Mouse (Mus musculus): ENCODE measurements around the gene Glud1. TPM values are rescaled to one million over a fixed set of nuclear protein-coding genes. Genes with fewer than 3 reads are reported as not detected.
A peak's percentile ranks its signal among the peaks of the same experiment; 100 is the strongest.

Glud1 gene
- polyA plus RNA-seq (2014; fragmentation: Nextera tagmentation; extraction: Ambion mirVana), result 86.0 and 95.1 TPM in 2 replicates

DNA sequence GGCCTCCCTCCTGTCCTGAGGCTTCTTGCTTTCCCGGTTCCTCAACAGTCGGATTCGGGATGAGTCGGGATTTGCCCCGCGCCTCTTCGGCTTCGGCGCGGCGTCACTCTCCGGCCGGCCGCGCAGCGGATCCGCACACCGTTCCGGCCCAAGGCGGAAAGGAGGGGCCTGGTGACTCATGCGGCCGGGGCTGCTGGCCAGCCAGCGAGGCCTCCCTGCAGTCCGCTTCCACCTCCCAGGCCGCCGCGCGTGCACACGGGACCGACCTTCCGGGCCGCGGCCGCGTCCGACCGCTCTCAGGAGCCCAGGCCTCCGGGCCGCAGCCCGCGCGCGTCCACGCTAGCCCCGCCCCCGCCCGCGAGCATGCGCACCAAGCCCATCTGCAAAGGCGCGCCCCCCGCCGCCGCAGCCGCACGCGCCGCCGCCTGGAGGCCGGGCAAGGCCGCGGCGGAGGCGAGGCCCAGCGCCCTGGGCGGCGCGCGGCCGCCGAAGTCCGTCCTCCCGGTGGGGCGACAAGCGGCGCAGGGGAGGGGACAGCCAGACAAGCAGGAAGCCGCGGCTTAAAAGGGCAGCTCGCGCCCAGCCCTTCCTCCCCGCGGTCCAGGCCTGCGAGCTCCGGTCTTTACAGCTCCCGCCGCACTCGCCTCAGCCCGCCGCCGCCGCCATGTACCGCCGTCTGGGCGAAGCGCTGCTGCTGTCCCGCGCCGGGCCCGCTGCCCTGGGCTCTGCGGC is at the start of gene Glud1, which contains the start of gene Shld2:
Glud1 (plus strand) TSS at position 494 of the 732 bp plus-strand sequence.
Shld2 (minus strand) TSS at position 260 of the 732 bp plus-strand sequence.
- Histone ChIP-seq H3K36me3 (ENCODE audit: control insufficient read depth, insufficient read depth, low read length) (no peaks in the 10 kb centered on the region), H3K9me3 (ENCODE audit: control insufficient read depth, low read length) (no peaks in the 10 kb centered on the region), H3K27ac (ENCODE audit: low read depth, low read length) (peak within 1 kb of the TSS; percentile 94), H3K4me2 (replicated peaks; ENCODE audit: low read depth, low read length) (peak within 1 kb of the TSS; percentile 68), H3K9ac (ENCODE audit: low read depth, low read length) (peak within 1 kb of the TSS; percentile 90), H3K27me3 (ENCODE audit: control insufficient read depth, insufficient read depth, low read length) (no peaks in the 10 kb centered on the region), H3K4me1 (replicated peaks; ENCODE audit: control insufficient read depth, insufficient read depth, low read length) (no peaks in the 10 kb centered on the region), H3K4me3 (ENCODE audit: low read depth, low read length) (peak within 1 kb of the TSS; percentile 70)
- ATAC-seq (ENCODE audit: low FRiP score) (peak; percentile 98), DNase-seq (ENCODE audit: low spot score) (peak; percentile 97)
- WGBS, result under 1% methylated on average over 42 of the region's 100 CpGs

- no peak for DNase-seq (ENCODE audit: low spot score)
- no peak overlapping the region for H3K4me2 ChIP-seq (replicated peaks; ENCODE audit: low read depth, low read length)
- no peak overlapping the region for H3K4me3 ChIP-seq (ENCODE audit: low read depth, low read length)
- ATAC-seq (ENCODE audit: low FRiP score), result no peak
- H3K27me3 ChIP-seq (ENCODE audit: control insufficient read depth, insufficient read depth, low read length), result no peaks in the 10 kb centered on the region
- H3K27ac ChIP-seq (ENCODE audit: low read depth, low read length), result no peak overlapping the region
- no peaks in the 10 kb centered on the region for H3K4me1 ChIP-seq (replicated peaks; ENCODE audit: control insufficient read depth, insufficient read depth, low read length)
- H3K9me3 ChIP-seq (ENCODE audit: control insufficient read depth, low read length), result no peaks in the 10 kb centered on the region
- WGBS, result 80% methylated on average over 9 of the region's 9 CpGs
- no peak overlapping the region for H3K9ac ChIP-seq (ENCODE audit: low read depth, low read length)
- H3K36me3 ChIP-seq (ENCODE audit: control insufficient read depth, insufficient read depth, low read length), result no peaks in the 10 kb centered on the region
These were observed 42.5 kb upstream of the Glud1 start for GRCm38 (mm10) chr14:34268046-34268445.

DNA sequence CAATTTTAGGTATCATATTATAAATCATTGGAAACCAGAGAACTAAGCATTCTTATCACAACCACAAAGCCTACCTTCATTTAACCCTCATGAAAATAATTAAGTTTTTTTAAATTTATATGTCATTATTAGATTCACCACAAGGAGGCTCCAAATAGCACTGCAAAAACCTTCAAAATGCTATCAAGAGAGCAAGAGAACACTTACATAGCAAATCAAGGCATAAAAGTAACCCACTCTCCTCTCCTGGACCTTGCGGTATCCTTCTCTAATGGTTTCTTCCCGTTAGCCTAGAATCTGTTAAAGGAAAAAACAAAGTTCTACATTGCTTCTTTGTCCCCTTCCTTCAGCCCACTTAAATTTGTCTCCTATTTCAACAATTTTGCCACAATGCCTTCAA is 37.2 kb upstream of the Glud1 start:
- ATAC-seq (ENCODE audit: low FRiP score) (no peak), DNase-seq (ENCODE audit: low spot score) (peak; percentile 7)
- H3K4me1 ChIP-seq (replicated peaks; ENCODE audit: control insufficient read depth, insufficient read depth, low read length), result no peaks in the 10 kb centered on the region

DNA sequence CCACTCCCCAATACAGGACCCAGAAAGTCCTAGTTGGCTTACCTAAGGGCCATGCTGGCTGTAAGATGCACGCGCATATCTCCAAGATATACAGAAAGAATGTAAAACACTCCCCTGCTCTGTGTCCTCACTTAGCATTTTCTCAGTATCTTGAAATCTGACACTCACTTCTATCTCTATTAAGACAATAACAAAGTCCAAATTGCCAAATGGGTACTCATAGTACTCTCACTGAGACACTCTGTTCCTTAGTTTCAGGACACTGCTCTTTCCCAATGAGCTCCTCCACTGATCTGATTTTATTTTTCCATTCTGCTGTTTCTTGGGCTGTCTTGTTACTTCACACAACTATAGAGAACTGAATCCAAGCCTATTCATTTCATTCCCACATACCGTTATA is 36.4 kb upstream of the Glud1 start:
- 93% methylated on average over 3 of the region's 3 CpGs for WGBS
- Histone ChIP-seq H3K27me3 (ENCODE audit: control insufficient read depth, insufficient read depth, low read length) (no peaks in the 10 kb centered on the region), H3K27ac (ENCODE audit: low read depth, low read length) (no peak overlapping the region), H3K4me2 (replicated peaks; ENCODE audit: low read depth, low read length) (no peak overlapping the region), H3K9ac (ENCODE audit: low read depth, low read length) (no peak overlapping the region), H3K9me3 (ENCODE audit: control insufficient read depth, low read length) (no peaks in the 10 kb centered on the region), H3K4me1 (replicated peaks; ENCODE audit: control insufficient read depth, insufficient read depth, low read length) (no peaks in the 10 kb centered on the region), H3K36me3 (ENCODE audit: control insufficient read depth, insufficient read depth, low read length) (no peaks in the 10 kb centered on the region), H3K4me3 (ENCODE audit: low read depth, low read length) (no peak overlapping the region)
- no peak for ATAC-seq (ENCODE audit: low FRiP score)
- DNase-seq (ENCODE audit: low spot score), result no peak

More for the DNA sequence above, 37.2 kb upstream of the Glud1 start:
- Histone ChIP-seq H3K27me3 (ENCODE audit: control insufficient read depth, insufficient read depth, low read length) (no peaks in the 10 kb centered on the region), H3K36me3 (ENCODE audit: control insufficient read depth, insufficient read depth, low read length) (no peaks in the 10 kb centered on the region), H3K4me3 (ENCODE audit: low read depth, low read length) (no peak overlapping the region), H3K9me3 (ENCODE audit: control insufficient read depth, low read length) (no peaks in the 10 kb centered on the region), H3K27ac (ENCODE audit: low read depth, low read length) (no peak overlapping the region), H3K4me2 (replicated peaks; ENCODE audit: low read depth, low read length) (no peak overlapping the region), H3K9ac (ENCODE audit: low read depth, low read length) (no peak overlapping the region)
- WGBS, result 64% methylated on average over 2 of the region's 2 CpGs

- 91% methylated on average over 4 of the region's 4 CpGs for WGBS
- no peak for ATAC-seq (ENCODE audit: low FRiP score)
- H3K9ac ChIP-seq (ENCODE audit: low read depth, low read length), result no peak overlapping the region
These were observed 35.3 kb upstream of the Glud1 start for GRCm38 (mm10) chr14:34275225-34275624.

DNA sequence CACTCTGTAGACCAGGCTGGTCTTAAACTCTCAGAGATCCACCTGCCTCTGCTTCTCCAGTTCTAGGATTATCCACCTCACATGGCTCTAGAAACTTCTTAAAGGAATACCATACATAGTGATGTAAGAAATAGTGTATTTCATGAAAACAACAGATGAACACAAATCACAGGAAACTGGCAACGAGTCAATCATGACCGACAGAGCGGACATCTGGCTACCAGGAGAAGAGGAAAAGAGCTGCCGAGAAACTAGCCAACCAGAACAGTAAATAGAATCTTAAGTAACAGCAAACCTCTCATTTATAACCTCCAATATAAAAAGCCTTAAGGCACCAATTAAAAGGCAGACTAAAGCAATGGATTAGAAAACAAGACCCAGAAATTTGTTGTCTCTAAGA is 30.8 kb upstream of the Glud1 start:
- H3K27me3 ChIP-seq (ENCODE audit: control insufficient read depth, insufficient read depth, low read length), result no peaks in the 10 kb centered on the region
- no peak for ATAC-seq (ENCODE audit: low FRiP score)
- H3K9me3 ChIP-seq (ENCODE audit: control insufficient read depth, low read length), result no peaks in the 10 kb centered on the region
- WGBS, result 81% methylated on average over 4 of the region's 4 CpGs
- no peak for DNase-seq (ENCODE audit: low spot score)
- H3K4me2 ChIP-seq (replicated peaks; ENCODE audit: low read depth, low read length), result no peak overlapping the region
- H3K9ac ChIP-seq (ENCODE audit: low read depth, low read length), result no peak overlapping the region
- H3K4me3 ChIP-seq (ENCODE audit: low read depth, low read length), result no peak overlapping the region
- H3K27ac ChIP-seq (ENCODE audit: low read depth, low read length), result no peak overlapping the region
- H3K36me3 ChIP-seq (ENCODE audit: control insufficient read depth, insufficient read depth, low read length), result no peaks in the 10 kb centered on the region
- H3K4me1 ChIP-seq (replicated peaks; ENCODE audit: control insufficient read depth, insufficient read depth, low read length), result no peaks in the 10 kb centered on the region

More at GRCm38 (mm10) chr14:34275225-34275624, 35.3 kb upstream of the Glud1 start:
- H3K9me3 ChIP-seq (ENCODE audit: control insufficient read depth, low read length), result no peaks in the 10 kb centered on the region
- H3K27me3 ChIP-seq (ENCODE audit: control insufficient read depth, insufficient read depth, low read length), result no peaks in the 10 kb centered on the region
- no peak overlapping the region for H3K27ac ChIP-seq (ENCODE audit: low read depth, low read length)
- no peaks in the 10 kb centered on the region for H3K4me1 ChIP-seq (replicated peaks; ENCODE audit: control insufficient read depth, insufficient read depth, low read length)
- no peak overlapping the region for H3K4me2 ChIP-seq (replicated peaks; ENCODE audit: low read depth, low read length)
- H3K4me3 ChIP-seq (ENCODE audit: low read depth, low read length), result no peak overlapping the region
- DNase-seq (ENCODE audit: low spot score), result no peak
- no peaks in the 10 kb centered on the region for H3K36me3 ChIP-seq (ENCODE audit: control insufficient read depth, insufficient read depth, low read length)

DNA sequence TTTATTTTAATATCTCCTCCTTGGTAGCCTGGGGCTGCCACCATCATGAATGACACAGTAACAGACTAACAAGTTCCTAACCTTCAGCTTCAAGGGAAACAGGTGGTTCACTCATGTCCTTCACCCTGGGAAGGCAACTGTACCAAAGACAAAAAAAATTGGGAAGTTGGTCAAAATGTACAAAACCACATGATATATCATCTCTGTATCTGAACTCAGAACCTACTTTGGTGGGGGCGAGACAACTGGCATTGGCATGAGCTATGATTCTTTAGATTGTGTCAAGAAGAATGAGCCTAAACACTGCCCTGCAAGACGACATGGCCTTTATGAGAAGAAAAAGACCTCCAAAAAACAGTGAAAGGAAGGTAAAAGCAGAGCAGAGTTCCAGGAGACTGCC is 29.7 kb upstream of the Glud1 start:
- Histone ChIP-seq H3K9ac (ENCODE audit: low read depth, low read length) (no peak overlapping the region), H3K4me1 (replicated peaks; ENCODE audit: control insufficient read depth, insufficient read depth, low read length) (no peaks in the 10 kb centered on the region), H3K9me3 (ENCODE audit: control insufficient read depth, low read length) (no peaks in the 10 kb centered on the region), H3K4me2 (replicated peaks; ENCODE audit: low read depth, low read length) (no peak overlapping the region), H3K27me3 (ENCODE audit: control insufficient read depth, insufficient read depth, low read length) (no peaks in the 10 kb centered on the region), H3K4me3 (ENCODE audit: low read depth, low read length) (no peak overlapping the region), H3K27ac (ENCODE audit: low read depth, low read length) (no peak overlapping the region), H3K36me3 (ENCODE audit: control insufficient read depth, insufficient read depth, low read length) (no peaks in the 10 kb centered on the region)
- DNase-seq (ENCODE audit: low spot score) (no peak), ATAC-seq (ENCODE audit: low FRiP score) (no peak)
- WGBS, result 85% methylated on average over 2 of the region's 2 CpGs

GRCm38 (mm10) chr14:34281736-34282269 is 28.7 kb upstream of the Glud1 start:
- no peak overlapping the region for H3K4me3 ChIP-seq (ENCODE audit: low read depth, low read length)
- H3K4me1 ChIP-seq (replicated peaks; ENCODE audit: control insufficient read depth, insufficient read depth, low read length), result no peaks in the 10 kb centered on the region
- no peak overlapping the region for H3K4me2 ChIP-seq (replicated peaks; ENCODE audit: low read depth, low read length)
- no peak for DNase-seq (ENCODE audit: low spot score)
- H3K27me3 ChIP-seq (ENCODE audit: control insufficient read depth, insufficient read depth, low read length), result no peaks in the 10 kb centered on the region
- 96% methylated on average over 5 of the region's 5 CpGs for WGBS
- no peak for ATAC-seq (ENCODE audit: low FRiP score)
- no peak overlapping the region for H3K27ac ChIP-seq (ENCODE audit: low read depth, low read length)
- no peak overlapping the region for H3K9ac ChIP-seq (ENCODE audit: low read depth, low read length)
- H3K9me3 ChIP-seq (ENCODE audit: control insufficient read depth, low read length), result no peaks in the 10 kb centered on the region
- H3K36me3 ChIP-seq (ENCODE audit: control insufficient read depth, insufficient read depth, low read length), result no peaks in the 10 kb centered on the region

DNA sequence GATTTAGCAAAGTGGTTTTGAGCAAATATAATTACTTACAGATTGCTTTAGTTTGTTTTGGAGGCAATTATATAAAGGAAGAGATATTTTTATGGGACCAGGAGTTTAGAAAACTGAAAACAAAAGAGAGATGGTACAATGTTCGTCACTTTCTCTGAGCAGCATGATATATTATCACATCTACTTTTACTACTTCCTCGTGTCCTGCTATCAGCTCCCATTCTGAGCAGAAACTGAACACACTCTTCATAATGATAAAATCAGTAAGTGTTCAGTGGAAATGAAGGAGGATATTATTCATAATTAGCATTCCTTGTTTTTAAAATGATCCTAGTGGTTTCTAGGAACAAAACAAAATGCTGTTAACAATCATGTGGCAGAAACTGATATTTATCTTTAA is 22.1 kb upstream of the Glud1 start:
- Histone ChIP-seq H3K27me3 (ENCODE audit: control insufficient read depth, insufficient read depth, low read length) (no peaks in the 10 kb centered on the region), H3K4me1 (replicated peaks; ENCODE audit: control insufficient read depth, insufficient read depth, low read length) (no peaks in the 10 kb centered on the region), H3K27ac (ENCODE audit: low read depth, low read length) (no peak overlapping the region), H3K36me3 (ENCODE audit: control insufficient read depth, insufficient read depth, low read length) (no peaks in the 10 kb centered on the region), H3K9me3 (ENCODE audit: control insufficient read depth, low read length) (no peaks in the 10 kb centered on the region), H3K9ac (ENCODE audit: low read depth, low read length) (no peak overlapping the region), H3K4me3 (ENCODE audit: low read depth, low read length) (no peak overlapping the region), H3K4me2 (replicated peaks; ENCODE audit: low read depth, low read length) (no peak overlapping the region)
- WGBS, result 87% methylated on average over 2 of the region's 2 CpGs
- ATAC-seq (ENCODE audit: low FRiP score) (no peak), DNase-seq (ENCODE audit: low spot score) (no peak)

Measured in hindbrain, embryonic 11.5 days (tissue).